Mouse (Mus musculus): ENCODE data around the gene 1810010H24Rik.

- no peak for TF ChIP-seq TAL1 (IDR thresholded peaks at IDR 0.05; ENCODE audit: low read length)
- no peak for TF ChIP-seq GATA1 (IDR thresholded peaks at IDR 0.05; ENCODE audit: low read length)
Observed at GRCm38 (mm10) chr11:107014020-107014585, 11.4 kb upstream of the 1810010H24Rik start.
